Mouse (Mus musculus) myocyte (in vitro differentiated cells): ENCODE results near the gene Glt1d1.

Source experiments
- CEBPB ChIP-seq: IDR thresholded peaks from 2 replicates; pipeline ENCODE4 v1.6.1; 2011; ENCODE audit warnings: mild to moderate bottlenecking, moderate library complexity; ENCODE audit not compliant: poor library complexity, insufficient read depth, severe bottlenecking
- E2F4 ChIP-seq: IDR thresholded peaks from one replicate; pipeline ENCODE4 v1.6.1; 2011; ENCODE audit warnings: mild to moderate bottlenecking, control low read depth, moderate library complexity; ENCODE audit not compliant: insufficient read depth
- MYOG ChIP-seq, 3 experiments: IDR thresholded peaks; one replicate each; pipeline ENCODE4 v1.6.1; 2011; ENCODE audit warnings: control low read depth in 2 of 3, low read depth in 2 of 3, mild to moderate bottlenecking in 2 of 3; ENCODE audit not compliant: insufficient read length in 2 of 3, control insufficient read depth in 1 of 3, insufficient read depth in 1 of 3
- POLR2A ChIP-seq: IDR thresholded peaks from one replicate; pipeline ENCODE4 v1.6.1; 2011; ENCODE audit warnings: low read depth, mild to moderate bottlenecking, control low read depth, moderate library complexity; ENCODE audit not compliant: insufficient read length
- POLR2AphosphoS2 ChIP-seq: IDR thresholded peaks from one replicate; pipeline ENCODE4 v1.6.1; 2011; ENCODE audit warnings: low read depth, control low read depth; ENCODE audit not compliant: insufficient read length
- TCF12 ChIP-seq: IDR thresholded peaks from one replicate; pipeline ENCODE4 v1.6.1; 2011; ENCODE audit warnings: mild to moderate bottlenecking, control low read depth; ENCODE audit not compliant: poor library complexity, insufficient read depth, severe bottlenecking

- TF ChIP-seq E2F4 (no peak), POLR2A (no peak), CEBPB (no peak), MYOG (IDR thresholded peaks at IDR 0.05; ENCODE audit: control insufficient read depth in 1 of 3, insufficient read depth in 1 of 3, insufficient read length in 2 of 3, low read depth in 2 of 3) (no peak), POLR2AphosphoS2 (no peak), TCF12 (no peak)
Measured at GRCm38 (mm10) chr5:127641185-127641958, 9.3 kb downstream of the Glt1d1 start.
